Mouse (Mus musculus): ENCODE data around the gene Xrcc6. TPM values are rescaled to one million over a fixed set of nuclear protein-coding genes. Genes with fewer than 3 reads are reported as not detected.
"Not testable (repeated sequence)": the region's sequence is repeated elsewhere in the genome, so short reads cannot be mapped to it uniquely, and the experiment has no call there.

Xrcc6 gene
- polyA plus RNA-seq, 1 experiment from 2014 or later, result 36.7 TPM

GRCm38 (mm10) chr15:81970498-81970897 lies 17.1 kb upstream of the Xrcc6 start:
- not testable (repeated sequence) for H3K9ac ChIP-seq; DNase-seq (ENCODE audit: low spot score); H3K4me2 ChIP-seq (replicated peaks); H3K36me3 ChIP-seq (replicated peaks; ENCODE audit: control insufficient read depth, insufficient read depth); H3K9me3 ChIP-seq (ENCODE audit: control insufficient read depth, low read length); H3K27ac ChIP-seq; H3K4me1 ChIP-seq (replicated peaks; ENCODE audit: control insufficient read depth, insufficient read depth, low read length); H3K4me3 ChIP-seq (replicated peaks; ENCODE audit: low read length); H3K27me3 ChIP-seq (ENCODE audit: control insufficient read depth, insufficient read depth, low read length); ATAC-seq (ENCODE audit: low FRiP score)
- WGBS, result 79% methylated on average over 4 of the region's 4 CpGs

- H3K4me1 ChIP-seq (replicated peaks; ENCODE audit: control insufficient read depth, insufficient read depth, low read length); H3K36me3 ChIP-seq (replicated peaks; ENCODE audit: control insufficient read depth, insufficient read depth); ATAC-seq (ENCODE audit: low FRiP score); H3K9me3 ChIP-seq (ENCODE audit: control insufficient read depth, low read length); DNase-seq (ENCODE audit: low spot score); H3K4me2 ChIP-seq (replicated peaks); H3K27me3 ChIP-seq (ENCODE audit: control insufficient read depth, insufficient read depth, low read length); H3K4me3 ChIP-seq (replicated peaks; ENCODE audit: low read length); H3K27ac ChIP-seq; H3K9ac ChIP-seq: not testable (repeated sequence)
- WGBS, result 90% methylated on average over 8 of the region's 8 CpGs
These were observed 12.5 kb upstream of the Xrcc6 start for GRCm38 (mm10) chr15:81975156-81975555.

GRCm38 (mm10) chr15:81980321-81980720 lies 7.3 kb upstream of the Xrcc6 start, which contains the start of gene 1700029P11Rik:
Gene 1700029P11Rik, plus strand, starts transcription at chr15:81980540.
- 96% methylated on average over 23 of the region's 23 CpGs for WGBS
- no peak for ATAC-seq (ENCODE audit: low FRiP score)
- H3K36me3 ChIP-seq (replicated peaks; ENCODE audit: control insufficient read depth, insufficient read depth), result no peaks in the 10 kb centered on the region

GRCm38 (mm10) chr15:81982173-81982572 lies 5.5 kb upstream of the Xrcc6 start:
- H3K4me2 ChIP-seq (replicated peaks), result no peak overlapping the region
- DNase-seq (ENCODE audit: low spot score), result no peak
- no peak overlapping the region for H3K4me3 ChIP-seq (replicated peaks; ENCODE audit: low read length)
- no peaks in the 10 kb centered on the region for H3K4me1 ChIP-seq (replicated peaks; ENCODE audit: control insufficient read depth, insufficient read depth, low read length)
- no peaks in the 10 kb centered on the region for H3K36me3 ChIP-seq (replicated peaks; ENCODE audit: control insufficient read depth, insufficient read depth)
- no peak for ATAC-seq (ENCODE audit: low FRiP score)
- no peaks in the 10 kb centered on the region for H3K9me3 ChIP-seq (ENCODE audit: control insufficient read depth, low read length)
- H3K9ac ChIP-seq, result no peak overlapping the region
- no peak overlapping the region for H3K27ac ChIP-seq
- H3K27me3 ChIP-seq (ENCODE audit: control insufficient read depth, insufficient read depth, low read length), result no peaks in the 10 kb centered on the region
- WGBS, result 49% methylated on average over 1 of the region's 1 CpGs

More at GRCm38 (mm10) chr15:81980321-81980720, 7.3 kb upstream of the Xrcc6 start, which contains the start of gene 1700029P11Rik:
- no peak within 1 kb of the TSS for H3K4me2 ChIP-seq (replicated peaks)
- no peak for DNase-seq (ENCODE audit: low spot score)
- H3K9ac ChIP-seq, result no peak within 1 kb of the TSS
- H3K27ac ChIP-seq, result no peak within 1 kb of the TSS
- no peaks in the 10 kb centered on the region for H3K4me1 ChIP-seq (replicated peaks; ENCODE audit: control insufficient read depth, insufficient read depth, low read length)
- H3K27me3 ChIP-seq (ENCODE audit: control insufficient read depth, insufficient read depth, low read length), result no peaks in the 10 kb centered on the region
- no peaks in the 10 kb centered on the region for H3K9me3 ChIP-seq (ENCODE audit: control insufficient read depth, low read length)
- no peak within 1 kb of the TSS for H3K4me3 ChIP-seq (replicated peaks; ENCODE audit: low read length)

GRCm38 (mm10) chr15:81985267-81986161 lies 2.1 kb upstream of the Xrcc6 start:
- Histone ChIP-seq H3K4me2 (replicated peaks) (no peak overlapping the region), H3K27me3 (ENCODE audit: control insufficient read depth, insufficient read depth, low read length) (no peaks in the 10 kb centered on the region), H3K9ac (no peak overlapping the region), H3K9me3 (ENCODE audit: control insufficient read depth, low read length) (no peaks in the 10 kb centered on the region), H3K36me3 (replicated peaks; ENCODE audit: control insufficient read depth, insufficient read depth) (no peaks in the 10 kb centered on the region), H3K4me1 (replicated peaks; ENCODE audit: control insufficient read depth, insufficient read depth, low read length) (no peaks in the 10 kb centered on the region; the same call in 1 of the 2 replicates), H3K4me3 (replicated peaks; ENCODE audit: low read length) (no peak overlapping the region), H3K27ac (peak overlapping the region; percentile 20; the same call in 1 of the 2 replicates)
- no peak for ATAC-seq (ENCODE audit: low FRiP score)
- no peak for DNase-seq (ENCODE audit: low spot score)
- 51% methylated on average over 2 of the region's 2 CpGs for WGBS

GRCm38 (mm10) chr15:81989371-81990062 lies 1.9 kb downstream of the Xrcc6 start:
- H3K4me2 ChIP-seq (replicated peaks), result no peak overlapping the region
- H3K9ac ChIP-seq, result no peak overlapping the region
- no peak overlapping the region for H3K4me3 ChIP-seq (replicated peaks; ENCODE audit: low read length)
- H3K27me3 ChIP-seq (ENCODE audit: control insufficient read depth, insufficient read depth, low read length), result no peaks in the 10 kb centered on the region
- peak overlapping the region; percentile 43; the same call in 1 of the 2 replicates for H3K27ac ChIP-seq
- peak; percentile 66; the same call in 1 of the 2 replicates for ATAC-seq (ENCODE audit: low FRiP score)
- no peaks in the 10 kb centered on the region; the same call in 1 of the 2 replicates for H3K4me1 ChIP-seq (replicated peaks; ENCODE audit: control insufficient read depth, insufficient read depth, low read length)
- WGBS, result 43% methylated on average over 11 of the region's 11 CpGs
- peaks cover 19% of the 10 kb centered on the region for H3K36me3 ChIP-seq (replicated peaks; ENCODE audit: control insufficient read depth, insufficient read depth)
- H3K9me3 ChIP-seq (ENCODE audit: control insufficient read depth, low read length), result no peaks in the 10 kb centered on the region
- peak; percentile 91 for DNase-seq (ENCODE audit: low spot score)

- no peak overlapping the region for H3K27ac ChIP-seq
- H3K9ac ChIP-seq, result no peak overlapping the region
- H3K27me3 ChIP-seq (ENCODE audit: control insufficient read depth, insufficient read depth, low read length), result no peaks in the 10 kb centered on the region
- WGBS, result 60% methylated on average over 7 of the region's 7 CpGs
- H3K9me3 ChIP-seq (ENCODE audit: control insufficient read depth, low read length), result no peaks in the 10 kb centered on the region
- no peak for DNase-seq (ENCODE audit: low spot score)
- no peak overlapping the region for H3K4me2 ChIP-seq (replicated peaks)
- H3K4me3 ChIP-seq (replicated peaks; ENCODE audit: low read length), result no peak overlapping the region
- no peaks in the 10 kb centered on the region; the same call in 1 of the 2 replicates for H3K4me1 ChIP-seq (replicated peaks; ENCODE audit: control insufficient read depth, insufficient read depth, low read length)
- peaks cover 29% of the 10 kb centered on the region for H3K36me3 ChIP-seq (replicated peaks; ENCODE audit: control insufficient read depth, insufficient read depth)
- no peak for ATAC-seq (ENCODE audit: low FRiP score)
These were observed 2.9 kb downstream of the Xrcc6 start for GRCm38 (mm10) chr15:81990549-81990948.

- no peaks in the 10 kb centered on the region for H3K9me3 ChIP-seq (ENCODE audit: control insufficient read depth, low read length)
- ATAC-seq (ENCODE audit: low FRiP score) (no peak), DNase-seq (ENCODE audit: low spot score) (no peak)
- no peaks in the 10 kb centered on the region; the same call in 1 of the 2 replicates for H3K4me1 ChIP-seq (replicated peaks; ENCODE audit: control insufficient read depth, insufficient read depth, low read length)
- no peak overlapping the region for H3K4me3 ChIP-seq (replicated peaks; ENCODE audit: low read length)
- H3K27ac ChIP-seq, result no peak overlapping the region
- H3K27me3 ChIP-seq (ENCODE audit: control insufficient read depth, insufficient read depth, low read length), result no peaks in the 10 kb centered on the region
- H3K9ac ChIP-seq, result no peak overlapping the region
- H3K36me3 ChIP-seq (replicated peaks; ENCODE audit: control insufficient read depth, insufficient read depth), result peaks cover 63% of the 10 kb centered on the region
- 86% methylated on average over 6 of the region's 6 CpGs for WGBS
- no peak overlapping the region for H3K4me2 ChIP-seq (replicated peaks)
These were observed 6.4 kb downstream of the Xrcc6 start for GRCm38 (mm10) chr15:81993992-81994391.

GRCm38 (mm10) chr15:82004257-82004656 lies 16.6 kb downstream of the Xrcc6 start:
- H3K36me3 ChIP-seq (replicated peaks; ENCODE audit: control insufficient read depth, insufficient read depth), result peaks cover 45% of the 10 kb centered on the region
- H3K4me1 ChIP-seq (replicated peaks; ENCODE audit: control insufficient read depth, insufficient read depth, low read length), result no peaks in the 10 kb centered on the region
- no peak overlapping the region for H3K4me2 ChIP-seq (replicated peaks)
- no peak overlapping the region for H3K9ac ChIP-seq
- H3K27me3 ChIP-seq (ENCODE audit: control insufficient read depth, insufficient read depth, low read length), result no peaks in the 10 kb centered on the region
- no peaks in the 10 kb centered on the region for H3K9me3 ChIP-seq (ENCODE audit: control insufficient read depth, low read length)
- no peak overlapping the region for H3K4me3 ChIP-seq (replicated peaks; ENCODE audit: low read length)
- WGBS, result 89% methylated on average over 8 of the region's 8 CpGs
- H3K27ac ChIP-seq, result no peak overlapping the region
- ATAC-seq (ENCODE audit: low FRiP score) (no peak), DNase-seq (ENCODE audit: low spot score) (no peak)
